Mouse (Mus musculus): ENCODE results near the gene Gbx1. TPM values are rescaled to one million over a fixed set of nuclear protein-coding genes. Genes with fewer than 3 reads are reported as not detected.

The Gbx1 gene
- polyA plus RNA-seq, 1 experiment, result 0.44 TPM

DNA sequence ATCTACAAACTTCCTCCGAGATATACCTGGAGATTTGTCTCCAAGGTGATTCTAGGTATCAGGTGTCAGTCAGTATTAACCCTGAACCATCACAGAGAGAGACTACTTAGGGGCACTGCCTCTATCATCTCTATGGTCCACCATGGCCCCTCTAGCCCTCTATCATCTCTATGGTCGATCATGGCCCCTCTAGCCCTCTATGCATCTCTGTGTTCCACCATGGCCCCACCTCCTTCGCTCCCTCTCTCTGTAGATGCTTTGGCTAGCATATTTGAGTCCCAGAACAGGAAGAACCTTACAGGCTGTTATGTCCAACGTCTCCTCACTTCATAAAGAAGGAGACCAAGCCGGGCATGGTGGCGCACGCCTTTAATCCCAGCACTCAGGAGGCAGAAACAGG is 15.6 kb upstream of the Gbx1 start:
- WGBS, result 82% methylated on average over 7 of the region's 7 CpGs
- Histone ChIP-seq H3K4me3 (replicated peaks; ENCODE audit: insufficient read depth, low read depth, low read length) (no peak overlapping the region), H3K27me3 (ENCODE audit: control insufficient read depth, insufficient read depth, low read length) (no peaks in the 10 kb centered on the region), H3K4me1 (ENCODE audit: control insufficient read depth, insufficient read depth, low read length) (no peaks in the 10 kb centered on the region), H3K27ac (ENCODE audit: insufficient read depth, low read length) (no peak overlapping the region)
- no peak for TF ChIP-seq POLR2A (IDR thresholded peaks at IDR 0.05; ENCODE audit: borderline replicate concordance, insufficient read depth, low read length)
- TF ChIP-seq CTCF (IDR thresholded peaks at IDR 0.05; ENCODE audit: borderline replicate concordance, insufficient read depth, low read depth, low read length), result no peak
- no peak for DNase-seq

DNA sequence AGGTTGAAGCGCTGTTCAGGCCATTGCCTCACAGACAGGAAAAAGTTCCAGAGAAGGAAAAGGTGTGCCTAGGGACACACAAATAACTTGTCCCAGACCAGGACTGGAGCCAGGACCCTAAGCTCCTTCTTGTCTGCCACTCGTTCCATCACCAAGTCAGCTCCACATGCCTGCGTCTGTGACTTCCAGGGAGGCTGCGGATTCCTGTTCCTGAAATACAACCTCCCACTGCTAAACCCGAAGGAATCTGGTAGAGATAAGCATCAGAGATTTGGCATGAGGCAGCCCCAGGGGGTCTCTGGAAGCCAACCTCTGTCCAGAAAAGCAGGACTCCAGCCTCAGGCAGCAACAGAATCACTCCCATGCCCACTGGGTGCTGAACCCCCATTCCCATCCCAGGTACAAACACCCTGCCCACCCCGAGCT is 14.2 kb upstream of the Gbx1 start:
- Histone ChIP-seq H3K27me3 (ENCODE audit: control insufficient read depth, insufficient read depth, low read length) (no peaks in the 10 kb centered on the region), H3K4me1 (ENCODE audit: control insufficient read depth, insufficient read depth, low read length) (no peaks in the 10 kb centered on the region), H3K27ac (ENCODE audit: insufficient read depth, low read length) (no peak overlapping the region), H3K4me3 (replicated peaks; ENCODE audit: insufficient read depth, low read depth, low read length) (no peak overlapping the region)
- DNase-seq, result no peak
- WGBS, result 37% methylated on average over 6 of the region's 6 CpGs
- TF ChIP-seq POLR2A (IDR thresholded peaks at IDR 0.05; ENCODE audit: borderline replicate concordance, insufficient read depth, low read length), result no peak

DNA sequence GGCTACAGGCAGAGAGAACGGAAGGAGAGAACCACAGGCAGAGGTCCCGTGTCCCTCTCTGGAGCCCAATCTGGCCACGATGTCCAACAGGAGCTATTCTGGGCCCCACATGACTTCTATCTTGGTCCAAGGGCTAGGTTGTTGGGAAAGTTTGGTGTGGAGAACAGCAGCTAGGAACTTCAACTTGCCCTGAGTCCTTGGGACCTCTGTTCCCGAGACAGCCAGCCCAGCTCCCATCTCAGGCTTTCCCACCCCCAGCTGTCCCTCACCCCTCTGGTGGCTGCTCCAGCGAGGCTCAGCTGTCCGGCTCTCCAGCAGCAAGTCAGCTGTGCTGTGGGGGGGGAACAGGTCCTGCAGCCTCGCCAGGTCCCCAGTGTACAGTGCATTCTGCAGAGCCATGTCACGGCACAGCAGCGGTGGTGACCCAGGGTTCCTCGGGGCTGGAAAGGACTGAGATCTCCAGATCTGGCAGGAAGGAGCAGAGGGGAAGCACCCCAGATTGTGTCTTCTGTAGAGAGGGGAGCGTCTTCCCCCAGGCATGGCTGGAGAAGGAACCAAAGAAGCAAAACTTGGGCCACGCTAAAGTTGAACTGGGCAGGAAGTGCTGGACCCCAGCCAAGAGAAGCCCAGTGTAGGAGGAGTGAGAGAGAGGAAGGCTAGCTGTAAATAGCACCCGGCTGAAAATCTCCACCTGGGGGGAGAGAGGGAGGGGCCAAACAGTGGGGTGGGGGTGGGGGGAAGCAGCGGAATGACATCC is 13.6 kb upstream of the Gbx1 start, which contains the start of gene Asb10:
Asb10 (minus strand) TSS at position 592 of the 757 bp plus-strand sequence.
- 36% methylated on average over 14 of the region's 14 CpGs for WGBS
- H3K4me3 ChIP-seq (replicated peaks; ENCODE audit: insufficient read depth, low read depth, low read length), result no peak within 1 kb of the TSS
- DNase-seq, result no peak

DNA sequence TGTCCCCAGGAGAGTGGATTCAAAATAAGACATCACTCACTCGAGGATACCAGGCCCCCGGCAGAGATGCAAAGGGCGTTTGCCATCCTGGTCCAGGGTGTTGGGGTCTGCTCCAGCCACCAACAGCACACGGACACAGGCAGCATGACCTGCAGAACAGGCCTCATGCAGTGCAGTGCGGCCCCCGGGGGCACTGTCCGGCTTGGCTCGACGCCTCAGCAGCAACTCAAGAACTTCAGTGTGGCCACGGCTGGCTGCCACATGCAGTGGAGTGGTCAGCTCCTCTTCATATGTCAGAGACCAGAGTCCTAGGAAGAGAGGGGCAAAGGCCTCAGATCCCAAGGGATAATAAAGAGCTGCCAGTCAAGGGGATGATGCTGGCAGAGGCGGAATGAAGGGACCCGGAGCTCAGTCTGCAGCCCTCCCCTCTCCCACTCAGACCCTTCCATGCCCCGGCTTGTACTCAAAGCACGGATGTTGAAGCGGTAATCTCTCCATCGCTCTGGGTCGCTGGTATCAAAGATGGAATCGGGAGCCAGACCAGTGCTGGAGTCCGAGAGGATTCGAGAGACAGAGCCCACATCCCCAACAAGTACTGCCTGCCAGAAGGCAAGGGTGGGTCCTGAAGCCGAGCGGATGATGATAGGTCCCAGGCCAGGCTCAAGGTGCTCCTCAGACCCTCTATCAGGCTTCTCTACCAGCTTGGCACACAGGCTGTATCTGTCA is 12.7 kb upstream of the Gbx1 start:
- WGBS, result 74% methylated on average over 22 of the region's 22 CpGs
- no peak for TF ChIP-seq POLR2A (IDR thresholded peaks at IDR 0.05; ENCODE audit: borderline replicate concordance, insufficient read depth, low read length)
- no peak for TF ChIP-seq CTCF (IDR thresholded peaks at IDR 0.05; ENCODE audit: borderline replicate concordance, insufficient read depth, low read depth, low read length)
- H3K4me1 ChIP-seq (ENCODE audit: control insufficient read depth, insufficient read depth, low read length), result no peaks in the 10 kb centered on the region
- H3K27me3 ChIP-seq (ENCODE audit: control insufficient read depth, insufficient read depth, low read length), result no peaks in the 10 kb centered on the region
- DNase-seq, result no peak
- H3K27ac ChIP-seq (ENCODE audit: insufficient read depth, low read length), result no peak overlapping the region
- H3K4me3 ChIP-seq (replicated peaks; ENCODE audit: insufficient read depth, low read depth, low read length), result no peak overlapping the region

More for the DNA sequence above, 13.6 kb upstream of the Gbx1 start, which contains the start of gene Asb10:
- H3K27ac ChIP-seq (ENCODE audit: insufficient read depth, low read length), result no peak within 1 kb of the TSS
- no peaks in the 10 kb centered on the region for H3K4me1 ChIP-seq (ENCODE audit: control insufficient read depth, insufficient read depth, low read length)
- TF ChIP-seq POLR2A (IDR thresholded peaks at IDR 0.05; ENCODE audit: borderline replicate concordance, insufficient read depth, low read length) (no peak), CTCF (IDR thresholded peaks at IDR 0.05; ENCODE audit: borderline replicate concordance, insufficient read depth, low read depth, low read length) (no peak)
- no peaks in the 10 kb centered on the region for H3K27me3 ChIP-seq (ENCODE audit: control insufficient read depth, insufficient read depth, low read length)

DNA sequence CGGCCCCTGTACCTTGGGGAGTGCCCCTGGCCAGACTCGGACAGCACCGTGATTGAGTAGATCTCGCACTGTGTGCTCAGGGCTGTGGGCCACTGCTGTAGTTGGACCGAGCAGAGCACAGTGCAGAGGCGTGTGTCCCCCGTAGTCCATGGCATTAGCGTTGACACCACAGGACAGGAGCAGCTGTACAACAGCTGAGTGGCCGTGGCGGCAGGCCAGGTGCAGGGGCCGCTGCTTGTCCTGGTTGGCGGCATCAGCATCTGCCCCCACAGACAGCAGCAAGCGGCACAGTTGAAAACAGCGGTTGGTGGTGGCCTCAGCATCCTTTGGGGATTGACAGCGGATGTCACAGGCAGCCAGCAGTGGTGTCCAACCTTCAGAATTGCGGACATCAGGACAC is 10.6 kb upstream of the Gbx1 start:
- WGBS, result 24% methylated on average over 16 of the region's 16 CpGs
- Histone ChIP-seq H3K27me3 (ENCODE audit: control insufficient read depth, insufficient read depth, low read length) (no peaks in the 10 kb centered on the region), H3K4me3 (replicated peaks; ENCODE audit: insufficient read depth, low read depth, low read length) (no peak overlapping the region), H3K27ac (ENCODE audit: insufficient read depth, low read length) (no peak overlapping the region), H3K4me1 (ENCODE audit: control insufficient read depth, insufficient read depth, low read length) (no peaks in the 10 kb centered on the region)
- TF ChIP-seq CTCF (IDR thresholded peaks at IDR 0.05; ENCODE audit: borderline replicate concordance, insufficient read depth, low read depth, low read length) (no peak), POLR2A (IDR thresholded peaks at IDR 0.05; ENCODE audit: borderline replicate concordance, insufficient read depth, low read length) (no peak)
- DNase-seq, result no peak

DNA sequence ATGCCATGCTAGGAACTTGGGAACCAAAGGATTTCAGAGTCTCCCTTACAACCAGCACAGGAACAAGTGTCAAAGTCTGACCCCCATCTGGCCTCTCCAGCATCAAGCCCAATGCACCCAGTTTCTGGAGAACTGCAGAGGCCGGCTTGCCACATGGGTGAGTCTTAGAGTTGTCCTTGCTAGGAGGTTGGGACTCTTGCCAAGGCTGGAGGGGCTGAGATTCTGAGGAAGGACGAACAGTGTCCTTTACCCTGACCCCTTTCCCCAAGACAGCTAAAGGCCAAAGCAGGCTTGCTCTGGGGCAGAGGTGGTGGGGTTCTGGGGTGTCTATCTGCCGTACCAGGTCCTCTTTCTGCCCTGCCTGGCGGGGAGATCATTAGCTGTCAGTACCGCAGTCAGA is 9.5 kb upstream of the Gbx1 start:
- TF ChIP-seq POLR2A (IDR thresholded peaks at IDR 0.05; ENCODE audit: borderline replicate concordance, insufficient read depth, low read length) (no peak), CTCF (IDR thresholded peaks at IDR 0.05; ENCODE audit: borderline replicate concordance, insufficient read depth, low read depth, low read length) (no peak)
- 76% methylated on average over 5 of the region's 5 CpGs for WGBS
- Histone ChIP-seq H3K4me1 (ENCODE audit: control insufficient read depth, insufficient read depth, low read length) (no peaks in the 10 kb centered on the region), H3K4me3 (replicated peaks; ENCODE audit: insufficient read depth, low read depth, low read length) (no peak overlapping the region), H3K27ac (ENCODE audit: insufficient read depth, low read length) (no peak overlapping the region), H3K27me3 (ENCODE audit: control insufficient read depth, insufficient read depth, low read length) (no peaks in the 10 kb centered on the region)
- DNase-seq, result no peak

DNA sequence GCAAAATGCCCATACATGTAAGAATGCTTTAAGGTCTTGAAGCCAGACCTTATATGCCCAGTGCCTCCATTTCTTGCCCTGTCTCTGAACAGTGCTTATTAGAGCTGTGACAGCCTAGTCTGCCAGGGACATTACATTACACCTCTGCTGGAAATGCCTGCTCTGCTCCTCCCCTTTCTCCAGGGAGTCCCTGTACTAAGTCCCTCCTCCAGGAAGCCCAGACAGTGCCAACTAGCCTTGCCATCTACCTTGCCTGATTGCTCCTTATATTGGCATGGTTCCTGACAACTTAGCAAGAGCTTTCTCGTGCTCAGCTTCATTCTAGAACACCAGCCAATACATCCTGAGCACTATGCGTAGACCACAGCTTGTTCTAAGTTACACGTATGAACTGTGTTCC is 8.7 kb upstream of the Gbx1 start:
- Histone ChIP-seq H3K4me3 (replicated peaks; ENCODE audit: insufficient read depth, low read depth, low read length) (no peak overlapping the region), H3K27me3 (ENCODE audit: control insufficient read depth, insufficient read depth, low read length) (no peaks in the 10 kb centered on the region), H3K4me1 (ENCODE audit: control insufficient read depth, insufficient read depth, low read length) (no peaks in the 10 kb centered on the region), H3K27ac (ENCODE audit: insufficient read depth, low read length) (no peak overlapping the region)
- 65% methylated on average over 3 of the region's 3 CpGs for WGBS
- no peak for TF ChIP-seq POLR2A (IDR thresholded peaks at IDR 0.05; ENCODE audit: borderline replicate concordance, insufficient read depth, low read length)
- DNase-seq, result no peak

DNA sequence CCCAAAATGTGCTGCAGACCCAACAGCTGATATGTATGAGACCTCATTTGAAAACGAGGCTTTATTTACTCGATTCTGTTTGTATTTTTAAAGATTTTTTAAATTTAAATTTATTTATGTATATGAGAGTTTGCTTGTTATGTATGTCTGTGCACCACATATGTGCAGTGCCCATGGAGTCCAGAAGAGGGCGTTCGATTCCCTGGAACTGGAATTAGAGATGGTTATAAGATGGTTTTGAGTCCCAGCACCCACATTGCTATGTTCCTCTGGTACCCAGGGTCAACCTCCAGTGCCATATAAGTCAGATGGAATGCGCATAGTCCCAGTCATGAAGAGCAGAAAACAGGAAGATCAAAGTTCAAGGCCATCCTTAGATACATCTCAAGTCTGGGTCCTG is 7.3 kb upstream of the Gbx1 start:
- Histone ChIP-seq H3K27ac (ENCODE audit: insufficient read depth, low read length) (no peak overlapping the region), H3K27me3 (ENCODE audit: control insufficient read depth, insufficient read depth, low read length) (no peaks in the 10 kb centered on the region), H3K4me1 (ENCODE audit: control insufficient read depth, insufficient read depth, low read length) (no peaks in the 10 kb centered on the region), H3K4me3 (replicated peaks; ENCODE audit: insufficient read depth, low read depth, low read length) (no peak overlapping the region)
- 56% methylated on average over 5 of the region's 5 CpGs for WGBS
- TF ChIP-seq CTCF (IDR thresholded peaks at IDR 0.05; ENCODE audit: borderline replicate concordance, insufficient read depth, low read depth, low read length) (0 out of 2 replicates have a peak, but pooled peaks have one; percentile 6), POLR2A (IDR thresholded peaks at IDR 0.05; ENCODE audit: borderline replicate concordance, insufficient read depth, low read length) (no peak)
- DNase-seq, result no peak
